24 mouse cellular contexts compared by ENCODE assay signal in the genomic region with DNA sequence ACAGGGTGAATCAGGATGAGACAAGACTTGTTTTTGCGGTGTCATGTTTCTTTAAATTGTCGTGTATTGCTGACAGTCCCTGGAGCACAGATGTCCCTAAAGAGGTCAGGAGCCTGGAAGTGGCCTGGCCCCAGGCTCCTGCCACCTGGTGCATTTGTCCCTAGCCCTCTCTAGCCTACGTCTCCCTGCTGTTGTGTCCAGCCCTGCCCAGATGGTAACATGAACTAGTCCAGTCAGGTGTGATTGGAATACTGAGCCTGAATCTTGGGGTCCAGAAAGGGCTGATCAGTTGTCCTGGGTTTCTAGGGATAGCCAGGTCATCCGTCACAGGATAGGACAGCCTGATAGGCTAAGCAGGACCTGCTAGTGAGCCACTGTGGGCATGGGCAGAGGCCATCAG.
DNase-seq lines count a peak whose midpoint lies in the region; TF ChIP-seq lines count a peak whose summit lies in the region.
"Had no signal": no experiment of that assay in that cellular context is flagged by ENCODE, and none has a peak within 500 bp of the region (broad histone marks: within the 10 kb centered on the region; RNA-seq: fewer than 3 reads in every experiment).

No protein-coding gene starts in this region.

- peak overlapping the region; percentile 55 for H3K27ac ChIP-seq in left cerebral cortex, adult 2 months
- H3K27ac ChIP-seq: forebrain, embryonic 13.5 days; kidney, embryonic 15.5 days; limb, embryonic 15.5 days; liver, embryonic 14.5 days; lung, embryonic 15.5 days; neural tube, embryonic 13.5 days; stomach, postnatal 0 days had no signal

- no peak overlapping the region for H3K4me3 ChIP-seq in left cerebral cortex, adult 2 months
- H3K4me3 ChIP-seq: forebrain, embryonic 13.5 days; kidney, embryonic 15.5 days; limb, embryonic 15.5 days; lung, embryonic 15.5 days; myocyte; neural tube, embryonic 13.5 days had no signal

- intact Hi-C loops in left cerebral cortex, adult 2 months (cut with DNase I), result loop anchor here (5.0 kb wide), 3 partner anchors 66 to 159 kb away; partner anchors contain the start of gene Apba2

- peak; percentile 12 for DNase-seq in embryo, embryonic 10.5 days (ENCODE audit: low spot score)
- DNase-seq in embryo, embryonic 9.5 days (ENCODE audit: extremely low spot score), result no peak
- DNase-seq in left cerebral cortex, adult 2 months (ENCODE audit: extremely low spot score in 1 of 2, low spot score in 2 of 2), result no peak
- no peak for DNase-seq in left cerebral cortex, adult 9 months (ENCODE audit: low spot score in 2 of 2)
- peak; percentile 86 for DNase-seq in cerebellum, adult 9-10 months
- DNase-seq in retina, postnatal 1 day, result peak; percentile 50
- no peak for DNase-seq in lung, postnatal 10 days
- DNase-seq: adrenal gland, postnatal 36 days; B cell, adult 2 months; kidney, adult 11 months; kidney, postnatal 36 days; layer of hippocampus, adult 9-11 months; left cerebral cortex, postnatal 4 days; lung, postnatal 4 days; thymus, adult 2 months; thymus, postnatal 4 days had no signal

- no peak for TF ChIP-seq CTCF in left cerebral cortex, adult 2 months (IDR thresholded peaks at IDR 0.05)

Comparison
In these comparisons a context has a peak if more than half of its experiments do, and no peak if none do; other contexts are left out.
1. DNase-seq: peak in embryo, embryonic 10.5 days (single experiment), cerebellum, adult 9-10 months (single experiment) and retina, postnatal 1 day (single experiment); none in embryo, embryonic 9.5 days (single experiment), left cerebral cortex, adult 2 months (0 of 2), left cerebral cortex, adult 9 months (0 of 2) and lung, postnatal 10 days (single experiment).